Mouse (Mus musculus) ES-E14 (cell line): ENCODE results near the gene Gm5737. TPM values are rescaled to one million over a fixed set of nuclear protein-coding genes. Genes with fewer than 3 reads are reported as not detected.

Experiments
- DNase-seq: peaks from one replicate; pipeline ENCODE4 v3.0.0-alpha.2; 2013; ENCODE audit warnings: low read depth, low spot score
- H3K27ac ChIP-seq: 2 replicates; pipeline ENCODE4 v1.5.1; 2012; ENCODE audit warnings: low read depth, mild to moderate bottlenecking, low read length, moderate library complexity, mixed read lengths; ENCODE audit not compliant: poor library complexity, insufficient read depth, severe bottlenecking
- H3K36me3 ChIP-seq: 2 replicates; pipeline ENCODE4 v1.6.1; 2012; ENCODE audit warnings: mild to moderate bottlenecking, low read length, moderate library complexity, mixed read lengths; ENCODE audit not compliant: control insufficient read depth, poor library complexity, insufficient read depth, severe bottlenecking
- H3K4me1 ChIP-seq, 2 experiments: fragments of 150-350 bp in 1 of 2; sonication (generic) in 1 of 2; 2 replicates each; pipeline ENCODE4 v1.6.1; 2012; ENCODE audit warnings: low read length in 2 of 2, mild to moderate bottlenecking in 1 of 2, mixed read lengths in 1 of 2; ENCODE audit not compliant: control insufficient read depth in 2 of 2, insufficient read depth in 2 of 2, poor library complexity in 1 of 2
- H3K4me3 ChIP-seq, 2 experiments: fragments of 150-350 bp in 1 of 2; sonication (generic) in 1 of 2; 2 replicates each; pipeline ENCODE4 v1.5.1; 2012; ENCODE audit warnings: low read length in 2 of 2, low read depth in 1 of 2, mild to moderate bottlenecking in 1 of 2, mixed read lengths in 1 of 2; ENCODE audit not compliant: insufficient read depth in 1 of 2, poor library complexity in 1 of 2, severe bottlenecking in 1 of 2
- H3K9ac ChIP-seq: 2 replicates; pipeline ENCODE4 v1.6.1; 2012; ENCODE audit warnings: low read depth, mild to moderate bottlenecking, low read length, mixed read lengths; ENCODE audit not compliant: poor library complexity, insufficient read depth, severe bottlenecking
- H3K9me3 ChIP-seq: fragments of 150-350 bp; sonication (generic); 2 replicates; pipeline ENCODE4 v1.6.1; 2012; ENCODE audit warnings: low read depth, mild to moderate bottlenecking, low read length; ENCODE audit not compliant: control insufficient read depth, insufficient read depth
- CHD2 ChIP-seq: IDR thresholded peaks from 2 replicates; pipeline ENCODE4 v1.6.1; 2014; ENCODE audit warnings: mild to moderate bottlenecking, low read depth, low read length, inconsistent platforms
- HCFC1 ChIP-seq: IDR thresholded peaks from 2 replicates; pipeline ENCODE4 v1.6.1; 2012; ENCODE audit warnings: low read length, inconsistent platforms, borderline replicate concordance; ENCODE audit not compliant: insufficient read depth
- MAFK ChIP-seq: IDR thresholded peaks from 2 replicates; pipeline ENCODE4 v1.6.1; 2014; ENCODE audit warnings: mild to moderate bottlenecking, low read depth, low read length, inconsistent platforms; ENCODE audit not compliant: insufficient read depth
- ZC3H11A ChIP-seq: IDR thresholded peaks from 2 replicates; pipeline ENCODE4 v1.6.1; 2012; ENCODE audit warnings: low read depth, mild to moderate bottlenecking, inconsistent platforms, low read length, borderline replicate concordance
- ZNF384 ChIP-seq: IDR thresholded peaks from 2 replicates; pipeline ENCODE4 v1.6.1; 2012; ENCODE audit warnings: low read depth, low read length, inconsistent platforms
- in situ Hi-C, 2 experiments: fragments of 600-800 bp; cut with MboI; formaldehyde crosslinking; loops; one replicate each; pipeline ENCODE4 v1.15.1; 2025; ENCODE audit warnings: low sequenced_read_pairs in 2 of 2, inconsistent platforms in 1 of 2; ENCODE audit not compliant: unreplicated experiment in 2 of 2
- total RNA-seq: library from RNA; depleted of rRNA; stranded (reverse); fragments of 300-350 nt; gene quantifications from 2 replicates; pipeline ENCODE4 v1.2.3, GENCODE M21; 2012

Gene Gm5737
- total RNA-seq, 1 experiment: not detected

DNA sequence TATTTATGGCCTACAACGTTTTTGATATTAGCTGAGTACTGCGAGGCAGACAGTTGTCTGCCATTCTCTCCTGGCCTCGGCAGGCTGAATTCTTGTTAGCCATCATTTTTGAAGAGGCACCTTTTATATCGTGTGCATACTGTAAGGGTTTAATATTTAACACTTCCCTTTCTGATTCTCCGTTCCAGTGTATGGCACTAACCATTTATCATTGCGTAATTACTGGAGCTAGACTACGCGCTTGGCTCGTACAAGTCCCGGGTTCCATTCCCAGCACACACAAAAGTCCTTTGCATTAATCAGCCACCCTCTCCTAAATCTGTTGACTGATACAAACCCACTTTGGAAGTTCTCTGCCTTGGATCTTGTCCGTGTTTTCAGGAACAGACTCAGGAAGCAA, 47.7 kb downstream of the Gm5737 start:
- H3K36me3 ChIP-seq: no peaks in the 10 kb centered on the region
- no peak overlapping the region for H3K27ac ChIP-seq
- TF ChIP-seq ZC3H11A: no peak
- no peak for TF ChIP-seq ZNF384
- TF ChIP-seq CHD2: no peak
- no peak for TF ChIP-seq MAFK
- TF ChIP-seq HCFC1: no peak
- no peak overlapping the region for H3K9ac ChIP-seq
- no peaks in the 10 kb centered on the region for H3K9me3 ChIP-seq
- H3K4me1 ChIP-seq: peaks cover 0 to 22% of the 10 kb centered on the region in 2 experiments; a peak in 3 of 4 replicates
- in situ Hi-C loops: no loop called here
- no peak overlapping the region for H3K4me3 ChIP-seq
- DNase-seq: no peak

- peaks cover 0 to 29% of the 10 kb centered on the region in 2 experiments; a peak in 3 of 4 replicates for H3K4me1 ChIP-seq
- in situ Hi-C loops: no loop called here
Observed at GRCm38 (mm10) chr7:120860799-120861487, 48.8 kb downstream of the Gm5737 start.

DNA sequence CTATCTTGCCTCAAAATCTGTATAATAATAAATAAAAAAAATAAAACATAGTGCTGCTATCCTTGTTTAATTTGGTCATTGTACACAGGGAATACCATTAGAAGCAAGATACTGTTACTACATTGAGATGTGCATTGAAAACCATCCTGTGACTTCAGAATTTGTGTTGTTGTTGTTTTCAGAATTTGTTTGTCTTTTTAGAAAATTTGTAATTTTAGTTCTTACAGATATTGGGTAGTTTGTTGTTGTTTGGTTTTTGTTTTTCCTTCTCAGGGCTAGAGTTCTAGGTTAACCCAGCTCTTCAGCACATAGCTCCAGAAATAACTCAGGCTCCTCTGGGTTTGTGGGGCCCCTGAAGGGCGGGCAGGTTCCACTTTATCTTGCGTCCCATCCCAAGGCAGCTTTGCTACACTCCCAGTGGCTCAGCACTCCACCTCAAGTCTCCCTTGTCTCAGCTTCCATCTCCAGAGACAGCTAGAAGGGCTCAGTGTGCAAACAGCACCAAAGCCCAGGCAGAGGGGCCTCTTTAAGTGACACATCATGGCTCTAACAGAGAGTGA, 49.4 kb downstream of the Gm5737 start:
- no peak for TF ChIP-seq ZC3H11A
- no peak for TF ChIP-seq ZNF384
- no peak for TF ChIP-seq HCFC1
- no peak for TF ChIP-seq CHD2
- no peak for TF ChIP-seq MAFK
- no peak for DNase-seq
- Histone ChIP-seq H3K36me3 (no peaks in the 10 kb centered on the region), H3K4me1 (peaks cover 0 to 29% of the 10 kb centered on the region in 2 experiments; a peak in 3 of 4 replicates), H3K27ac (no peak overlapping the region), H3K9me3 (no peaks in the 10 kb centered on the region), H3K4me3 (no peak overlapping the region), H3K9ac (no peak overlapping the region)
- in situ Hi-C loops: no loop called here

More at GRCm38 (mm10) chr7:120860799-120861487, 48.8 kb downstream of the Gm5737 start:
- H3K9ac ChIP-seq: no peak overlapping the region
- H3K36me3 ChIP-seq: no peaks in the 10 kb centered on the region
- DNase-seq: peak; percentile 27
- H3K27ac ChIP-seq: no peak overlapping the region; the same call in 1 of the 2 replicates
- TF ChIP-seq CHD2 (no peak), ZC3H11A (no peak), ZNF384 (peak; percentile 76), HCFC1 (no peak), MAFK (no peak)
- no peaks in the 10 kb centered on the region for H3K9me3 ChIP-seq
- H3K4me3 ChIP-seq: no peak overlapping the region

DNA sequence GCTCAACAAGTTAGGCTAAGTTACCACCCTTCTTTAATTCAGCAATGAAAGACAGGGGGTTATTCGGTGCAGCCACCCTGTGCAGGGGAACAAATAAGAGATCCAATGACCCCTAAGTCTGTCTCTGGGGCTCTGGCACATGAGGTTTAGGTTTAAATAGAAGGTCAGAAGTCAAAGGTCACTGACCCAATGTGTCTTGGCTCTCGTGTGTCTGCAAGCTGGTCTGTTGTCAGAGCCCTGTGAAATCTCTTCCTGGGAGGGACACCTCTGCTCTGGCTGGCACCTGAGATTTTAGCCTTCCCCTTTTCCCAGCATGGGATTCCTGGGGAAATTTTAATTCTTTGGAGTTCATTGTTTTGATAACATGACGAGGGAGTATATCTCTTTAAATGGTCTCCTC, 50.0 kb downstream of the Gm5737 start:
- no peak for TF ChIP-seq HCFC1
- no peak for TF ChIP-seq ZC3H11A
- no peak for TF ChIP-seq ZNF384
- no peak for TF ChIP-seq MAFK
- no peak for TF ChIP-seq CHD2
- H3K4me1 ChIP-seq: peaks cover 0 to 29% of the 10 kb centered on the region in 2 experiments; a peak in 3 of 4 replicates
- H3K27ac ChIP-seq: no peak overlapping the region
- in situ Hi-C loops: no loop called here
- DNase-seq: no peak
- H3K36me3 ChIP-seq: no peaks in the 10 kb centered on the region
- no peaks in the 10 kb centered on the region for H3K9me3 ChIP-seq
- no peak overlapping the region for H3K9ac ChIP-seq
- no peak overlapping the region for H3K4me3 ChIP-seq
